ENCODE assay signal across 8 mouse cellular contexts in genomic region chr12:113099470-113100237, GRCm38 (mm10). TPM values are rescaled to one million over a fixed set of nuclear protein-coding genes. Genes with fewer than 3 reads are reported as not detected.
DNase-seq lines count a peak whose midpoint lies in the region; ATAC-seq and TF ChIP-seq lines count a peak whose summit lies in the region.

No protein-coding gene starts in this region.

- no peak for ATAC-seq in forebrain, postnatal 0 days
- no peak for ATAC-seq in liver, embryonic 14.5 days (ENCODE audit: insufficient read depth)

- peak overlapping the region; percentile 78 for H3K4me2 ChIP-seq in CH12.LX (ENCODE audit: insufficient read depth, low read depth, poor library complexity, severe bottlenecking)
- peak overlapping the region; percentile 88 for H3K4me2 ChIP-seq in forebrain, postnatal 0 days (ENCODE audit: low read depth)
- peak overlapping the region; percentile 94 for H3K4me2 ChIP-seq in liver, embryonic 14.5 days (ENCODE audit: low read depth)

- H3K27me3 ChIP-seq in CH12.LX (replicated peaks), result peaks cover 2% of the 10 kb centered on the region
- H3K27me3 ChIP-seq in forebrain, postnatal 0 days (ENCODE audit: insufficient read depth, low read length), result no peaks in the 10 kb centered on the region
- H3K27me3 ChIP-seq in liver, embryonic 14.5 days (ENCODE audit: control insufficient read depth, insufficient read depth, low read length), result no peaks in the 10 kb centered on the region

- 0 out of 2 replicates have a peak, but pooled peaks have one; percentile 11 for TF ChIP-seq POLR2A in CH12.LX (IDR thresholded peaks at IDR 0.05; ENCODE audit: low read depth, low read length)

- peaks cover 0 to 37% of the 10 kb centered on the region in 2 experiments for H3K36me3 ChIP-seq in CH12.LX (replicated peaks in 1 of 2; ENCODE audit: control insufficient read depth in 1 of 2, insufficient read depth in 1 of 2, low read length in 1 of 2)
- no peaks in the 10 kb centered on the region for H3K36me3 ChIP-seq in forebrain, postnatal 0 days (ENCODE audit: insufficient read depth)
- no peaks in the 10 kb centered on the region for H3K36me3 ChIP-seq in liver, embryonic 14.5 days (replicated peaks; ENCODE audit: control insufficient read depth, insufficient read depth, low read depth)

- DNase-seq in cerebellum, adult 9-11 months, result peak; percentile 64
- no peak for DNase-seq in cerebellum, adult 11 months
- no peak for DNase-seq in CH12.LX (ENCODE audit: extremely low read depth)
- no peak for DNase-seq in forebrain, postnatal 0 days
- no peak for DNase-seq in liver, embryonic 14.5 days (ENCODE audit: low read depth in 3 of 3, low spot score in 3 of 3)
- DNase-seq in left cerebral cortex, adult 11 months (ENCODE audit: low spot score), result no peak
- no peak for DNase-seq in testis, postnatal 10 days (ENCODE audit: low spot score)
- no peak for DNase-seq in adrenal gland, postnatal 25 days

- peaks cover 31% of the 10 kb centered on the region for H3K79me2 ChIP-seq in CH12.LX (replicated peaks; ENCODE audit: control insufficient read depth, extremely low read depth, insufficient read depth, poor library complexity, severe bottlenecking)

- no peak for TF ChIP-seq CTCF in CH12.LX (conservative IDR thresholded peaks at IDR 0.05 in 1 of 2, IDR thresholded peaks at IDR 0.05 in 1 of 2; ENCODE audit: low read depth in 2 of 2, low read length in 2 of 2)
- TF ChIP-seq CTCF in forebrain, postnatal 0 days (IDR thresholded peaks at IDR 0.05; ENCODE audit: low read depth), result no peak
- TF ChIP-seq CTCF in liver, embryonic 14.5 days (IDR thresholded peaks at IDR 0.05; ENCODE audit: low read depth), result no peak

- H3K4me3 ChIP-seq in CH12.LX (replicated peaks in 1 of 3; ENCODE audit: low read depth in 2 of 3, low read length in 2 of 3, poor library complexity in 1 of 3), result peak overlapping the region; percentile 71 to 96 (median 91)
- peak overlapping the region; percentile 99; the same call in 1 of the 2 replicates for H3K4me3 ChIP-seq in forebrain, postnatal 0 days (ENCODE audit: low read depth, low read length)
- peak overlapping the region; percentile 70 to 98 for H3K4me3 ChIP-seq in liver, embryonic 14.5 days (ENCODE audit: insufficient read depth in 1 of 2, low read depth in 2 of 2, low read length in 2 of 2)

- dilution Hi-C loops in CH12.LX (cut with MboI; ENCODE audit: extremely low pct_ligation_motif_present, extremely low pct_unique_long_range_greater_than_20kb, low sequenced_read_pairs), result no loop called here

- H3K27ac ChIP-seq in CH12.LX (ENCODE audit: insufficient read depth, low read depth), result no peak overlapping the region
- peak overlapping the region; percentile 92; the same call in 1 of the 2 replicates for H3K27ac ChIP-seq in forebrain, postnatal 0 days (ENCODE audit: low read depth, low read length)
- peak overlapping the region; percentile 62; the same call in 1 of the 2 replicates for H3K27ac ChIP-seq in liver, embryonic 14.5 days

- TF ChIP-seq RAD21 in CH12.LX (IDR thresholded peaks at IDR 0.05; ENCODE audit: low read depth, low read length), result no peak

- H3K9ac ChIP-seq in CH12.LX (ENCODE audit: insufficient read depth, low read depth), result peak overlapping the region; percentile 99
- H3K9ac ChIP-seq in forebrain, postnatal 0 days, result peak overlapping the region; percentile 98
- H3K9ac ChIP-seq in liver, embryonic 14.5 days (replicated peaks), result peak overlapping the region; percentile 98

- peaks cover 25 to 57% of the 10 kb centered on the region in 2 experiments for H3K4me1 ChIP-seq in CH12.LX (ENCODE audit: control insufficient read depth in 1 of 2, insufficient read depth in 2 of 2)
- peaks cover 17% of the 10 kb centered on the region for H3K4me1 ChIP-seq in forebrain, postnatal 0 days (ENCODE audit: insufficient read depth)
- H3K4me1 ChIP-seq in liver, embryonic 14.5 days (replicated peaks; ENCODE audit: control insufficient read depth in 2 of 2, insufficient read depth in 2 of 2, low read length in 1 of 2), result peaks cover 14 to 24% of the 10 kb centered on the region in 2 experiments

- in situ Hi-C loops in CH12.LX (cut with MboI; ENCODE audit: low pct_ligation_motif_present, low pct_unique_long_range_greater_than_20kb, low sequenced_read_pairs), result no loop called here

- no peak for TF ChIP-seq EP300 in CH12.LX (IDR thresholded peaks at IDR 0.05; ENCODE audit: low read length)
- no peak for TF ChIP-seq EP300 in liver, embryonic 14.5 days (IDR thresholded peaks at IDR 0.05; ENCODE audit: low read depth)

- WGBS in forebrain, postnatal 0 days, result 32% methylated on average over 6 of the region's 6 CpGs
- WGBS in liver, embryonic 14.5 days (ENCODE audit: insufficient replicate concordance), result 13% methylated on average over 6 of the region's 6 CpGs

- no peaks in the 10 kb centered on the region for H3K9me3 ChIP-seq in CH12.LX (replicated peaks; ENCODE audit: low read length)
- no peaks in the 10 kb centered on the region for H3K9me3 ChIP-seq in forebrain, postnatal 0 days (ENCODE audit: low read length)
- H3K9me3 ChIP-seq in liver, embryonic 14.5 days (ENCODE audit: control insufficient read depth, low read length), result no peaks in the 10 kb centered on the region

TF ChIP-seq in CH12.LX, 34 proteins besides CTCF, POLR2A, EP300 and RAD21:
- TF ChIP-seq POLR2AphosphoS2 (IDR thresholded peaks at IDR 0.05; ENCODE audit: low read depth, low read length) (no peak), PAX5 (IDR thresholded peaks at IDR 0.05; ENCODE audit: low read length) (no peak), HCFC1 (IDR thresholded peaks at IDR 0.05; ENCODE audit: low read depth, low read length) (no peak), E2F4 (IDR thresholded peaks at IDR 0.05; ENCODE audit: insufficient replicate concordance, low read depth, low read length) (no peak), KAT2A (IDR thresholded peaks at IDR 0.05; ENCODE audit: insufficient replicate concordance, low read length) (no peak), ETS1 (conservative IDR thresholded peaks at IDR 0.05; ENCODE audit: low read depth, low read length) (no peak), ZC3H11A (IDR thresholded peaks at IDR 0.05; ENCODE audit: low read depth, low read length) (no peak)

RNA-seq across cellular contexts. Expression of gene Mta1, which starts 1.6 kb away (rescaled TPM):
- total RNA-seq in CH12.LX (2012; rRNA removed) (29.5 and 39.4 TPM in 2 replicates), CH12.LX (2014; rRNA removed) (11.5 and 12.7 TPM in 2 replicates)
- 68.6 and 76.7 TPM in 2 replicates for polyA plus RNA-seq in CH12.LX (2012; ENCODE audit: insufficient read length, low read depth)
- total RNA-seq in forebrain, postnatal 0 days (2014; rRNA removed), result 49.2 and 59.3 TPM in 2 replicates
- 13.6 and 13.8 TPM in 2 replicates for polyA plus RNA-seq in forebrain, postnatal 0 days (2015; fragmentation: Nextera tagmentation; extraction: Ambion mirVana)
- polyA plus RNA-seq in liver, embryonic 14.5 days (2012; rRNA removed), result 22.4 and 22.6 TPM in 2 replicates
- polyA plus RNA-seq in liver, embryonic 14.5 days (2014; fragmentation: Nextera tagmentation; extraction: Ambion mirVana), result 4.7 and 6.3 TPM in 2 replicates
- 104 and 109 TPM in 2 replicates for total RNA-seq in adrenal gland, postnatal 25 days (2021)

RNA-seq across cellular contexts. Expression of gene Tex22, which starts 25.4 kb away (rescaled TPM):
- total RNA-seq in CH12.LX (2012; rRNA removed) (0.21 and 0.55 TPM in 2 replicates), CH12.LX (2014; rRNA removed) (not detected in 2 replicates)
- polyA plus RNA-seq in CH12.LX (2012; ENCODE audit: insufficient read length, low read depth), result not detected in 2 replicates
- 0.54 and 1.7 TPM in 2 replicates for total RNA-seq in forebrain, postnatal 0 days (2014; rRNA removed)
- polyA plus RNA-seq in forebrain, postnatal 0 days (2015; fragmentation: Nextera tagmentation; extraction: Ambion mirVana), result not detected in 2 replicates
- 0.02 TPM in 1 of 2 replicates, not detected in the other for polyA plus RNA-seq in liver, embryonic 14.5 days (2012; rRNA removed)
- polyA plus RNA-seq in liver, embryonic 14.5 days (2014; fragmentation: Nextera tagmentation; extraction: Ambion mirVana), result not detected in 2 replicates
- total RNA-seq in adrenal gland, postnatal 25 days (2021), result 0.67 TPM in 1 of 2 replicates, not detected in the other

RNA-seq across cellular contexts. Expression of gene Crip2, which starts 40.4 kb away (rescaled TPM):
- total RNA-seq in CH12.LX (2012; rRNA removed) (6.8 and 7.7 TPM in 2 replicates), CH12.LX (2014; rRNA removed) (0.16 TPM in 1 of 2 replicates, not detected in the other)
- polyA plus RNA-seq in CH12.LX (2012; ENCODE audit: insufficient read length, low read depth), result 0.89 and 1.9 TPM in 2 replicates
- total RNA-seq in forebrain, postnatal 0 days (2014; rRNA removed), result 191 and 198 TPM in 2 replicates
- polyA plus RNA-seq in forebrain, postnatal 0 days (2015; fragmentation: Nextera tagmentation; extraction: Ambion mirVana), result 533 and 584 TPM in 2 replicates
- 29.3 and 37.4 TPM in 2 replicates for polyA plus RNA-seq in liver, embryonic 14.5 days (2012; rRNA removed)
- 35.0 and 38.1 TPM in 2 replicates for polyA plus RNA-seq in liver, embryonic 14.5 days (2014; fragmentation: Nextera tagmentation; extraction: Ambion mirVana)
- total RNA-seq in adrenal gland, postnatal 25 days (2021), result 65.9 and 69.0 TPM in 2 replicates

RNA-seq across cellular contexts. Expression of gene Crip1, which starts 46.5 kb away (rescaled TPM):
- total RNA-seq in CH12.LX (2012; rRNA removed), result 61.5 and 77.2 TPM in 2 replicates
- total RNA-seq in CH12.LX (2014; rRNA removed), result 1.6 and 2.0 TPM in 2 replicates
- polyA plus RNA-seq in CH12.LX (2012; ENCODE audit: insufficient read length, low read depth), result 1.6 and 2.8 TPM in 2 replicates
- 8.3 and 16.1 TPM in 2 replicates for total RNA-seq in forebrain, postnatal 0 days (2014; rRNA removed)
- polyA plus RNA-seq in forebrain, postnatal 0 days (2015; fragmentation: Nextera tagmentation; extraction: Ambion mirVana), result 28.9 and 47.1 TPM in 2 replicates
- 41.5 and 87.7 TPM in 2 replicates for polyA plus RNA-seq in liver, embryonic 14.5 days (2012; rRNA removed)
- polyA plus RNA-seq in liver, embryonic 14.5 days (2014; fragmentation: Nextera tagmentation; extraction: Ambion mirVana), result 100.0 and 101 TPM in 2 replicates
- 28.9 and 30.2 TPM in 2 replicates for total RNA-seq in adrenal gland, postnatal 25 days (2021)

RNA-seq across cellular contexts. Expression of gene Tedc1, which starts 56.6 kb away (rescaled TPM):
- 14.0 and 16.2 TPM in 2 replicates for total RNA-seq in CH12.LX (2012; rRNA removed)
- 5.4 and 6.4 TPM in 2 replicates for total RNA-seq in CH12.LX (2014; rRNA removed)
- 9.0 and 9.8 TPM in 2 replicates for polyA plus RNA-seq in CH12.LX (2012; ENCODE audit: insufficient read length, low read depth)
- total RNA-seq in forebrain, postnatal 0 days (2014; rRNA removed), result 7.8 and 8.6 TPM in 2 replicates
- 7.6 and 10.0 TPM in 2 replicates for polyA plus RNA-seq in forebrain, postnatal 0 days (2015; fragmentation: Nextera tagmentation; extraction: Ambion mirVana)
- polyA plus RNA-seq in liver, embryonic 14.5 days (2012; rRNA removed), result 8.2 and 12.0 TPM in 2 replicates
- polyA plus RNA-seq in liver, embryonic 14.5 days (2014; fragmentation: Nextera tagmentation; extraction: Ambion mirVana), result 6.4 and 6.8 TPM in 2 replicates
- 1.4 and 2.5 TPM in 2 replicates for total RNA-seq in adrenal gland, postnatal 25 days (2021)
